Mouse (Mus musculus): ENCODE results near the gene Clcf1. TPM values are rescaled to one million over a fixed set of nuclear protein-coding genes. Genes with fewer than 3 reads are reported as not detected.
"Not testable (repeated sequence)": the region's sequence is repeated elsewhere in the genome, so short reads cannot be mapped to it uniquely, and the experiment has no call there.

Clcf1 gene
- polyA plus RNA-seq, 1 experiment from 2014 or later: 8.6 TPM

DNA sequence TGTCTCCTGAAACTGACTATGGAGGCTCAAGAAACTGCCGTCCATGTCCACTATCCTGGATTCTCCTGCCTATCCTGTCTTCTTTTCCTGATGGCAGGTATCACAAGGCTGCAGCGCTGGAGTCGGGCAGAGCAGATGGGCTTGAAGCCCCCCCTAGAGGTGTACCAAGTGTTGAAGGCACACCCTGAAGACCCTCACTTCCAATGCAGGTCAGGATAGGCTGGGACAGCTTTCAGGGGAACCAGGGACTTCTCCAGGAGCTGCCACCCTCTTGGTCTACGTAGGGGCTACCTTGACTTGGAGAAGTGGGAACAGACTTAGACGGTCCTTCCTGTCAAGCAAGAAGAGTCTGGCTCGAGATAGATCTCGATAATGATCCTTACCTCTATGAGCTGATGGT, 18.6 kb downstream of the Clcf1 start:
- peak overlapping the region; percentile 61; the same call in 1 of the 2 replicates for H3K4me3 ChIP-seq (replicated peaks)

DNA sequence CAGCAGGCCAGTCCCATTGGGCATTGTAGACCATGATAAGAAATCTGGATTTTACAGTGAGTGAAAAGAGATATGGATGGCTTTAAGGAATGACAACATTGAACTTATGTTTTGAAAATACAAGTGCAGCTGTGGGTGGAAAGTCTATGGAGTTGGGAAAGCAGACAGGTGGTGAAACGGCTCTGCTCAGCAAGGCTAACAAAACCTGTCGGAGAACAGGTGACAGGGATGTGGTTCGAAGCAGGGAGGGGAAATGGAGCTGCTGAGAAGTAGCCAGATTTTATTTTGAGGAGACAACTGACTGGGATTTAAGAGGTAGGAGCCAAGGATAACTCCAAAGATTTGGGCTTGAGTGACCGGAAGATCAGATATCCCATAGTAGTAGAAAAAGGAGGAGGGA, 20.5 kb downstream of the Clcf1 start:
- Histone ChIP-seq H3K9me3 (no peaks in the 10 kb centered on the region), H3K4me2 (no peak overlapping the region), H3K36me3 (no peaks in the 10 kb centered on the region), H3K4me3 (replicated peaks) (no peak overlapping the region), H3K4me1 (replicated peaks) (peaks cover 21% of the 10 kb centered on the region), H3K27ac (no peak overlapping the region), H3K9ac (replicated peaks) (no peak overlapping the region), H3K27me3 (peaks cover 12% of the 10 kb centered on the region)
- no peak for ATAC-seq (ENCODE audit: insufficient number of reproducible peaks, insufficient read depth, low FRiP score, low TSS enrichment, low read depth)
- WGBS: 70% methylated on average over 4 of the region's 4 CpGs

More for the DNA sequence above, 18.6 kb downstream of the Clcf1 start:
- no peak overlapping the region for H3K27ac ChIP-seq
- ATAC-seq (ENCODE audit: insufficient number of reproducible peaks, insufficient read depth, low FRiP score, low TSS enrichment, low read depth): no peak
- peaks cover 26% of the 10 kb centered on the region for H3K4me1 ChIP-seq (replicated peaks)
- no peaks in the 10 kb centered on the region for H3K36me3 ChIP-seq
- H3K9me3 ChIP-seq: no peaks in the 10 kb centered on the region
- H3K9ac ChIP-seq (replicated peaks): no peak overlapping the region
- no peak overlapping the region for H3K4me2 ChIP-seq
- 76% methylated on average over 7 of the region's 7 CpGs for WGBS
- H3K27me3 ChIP-seq: peaks cover 21% of the 10 kb centered on the region

DNA sequence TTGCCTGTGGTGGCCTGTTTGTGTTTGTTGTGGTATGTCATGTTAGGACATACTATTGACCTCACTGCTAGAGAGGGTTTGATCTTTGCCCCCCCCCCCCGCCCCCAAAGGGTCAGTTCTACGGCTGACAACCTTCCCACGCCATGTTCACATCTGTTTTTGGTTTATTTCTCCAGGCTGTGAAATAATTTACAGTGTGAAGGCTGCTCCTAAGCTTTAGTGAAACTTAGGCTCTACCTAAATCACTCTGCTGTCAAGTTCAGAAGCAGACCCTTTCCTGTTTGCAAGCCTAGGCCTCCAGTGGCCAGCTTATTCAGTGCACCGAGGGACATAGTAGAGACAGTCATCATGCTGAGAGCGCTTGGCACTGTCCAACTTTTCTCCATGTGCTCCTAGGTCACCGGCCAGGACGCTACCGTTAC, 26.2 kb downstream of the Clcf1 start:
- WGBS: 20% methylated on average over 8 of the region's 8 CpGs
- Histone ChIP-seq H3K4me3 (replicated peaks) (no peak overlapping the region), H3K4me2 (no peak overlapping the region), H3K4me1 (replicated peaks) (peaks cover 18% of the 10 kb centered on the region), H3K9ac (replicated peaks) (no peak overlapping the region; the same call in 1 of the 2 replicates), H3K9me3 (no peaks in the 10 kb centered on the region), H3K36me3 (no peaks in the 10 kb centered on the region), H3K27me3 (0 out of 2 replicates have a peak, but pooled peaks cover 10% of the 10 kb centered on the region), H3K27ac (0 out of 2 replicates have a peak overlapping the region, but pooled peaks have one; percentile 29)
- no peak for ATAC-seq (ENCODE audit: insufficient number of reproducible peaks, insufficient read depth, low FRiP score, low TSS enrichment, low read depth)

DNA sequence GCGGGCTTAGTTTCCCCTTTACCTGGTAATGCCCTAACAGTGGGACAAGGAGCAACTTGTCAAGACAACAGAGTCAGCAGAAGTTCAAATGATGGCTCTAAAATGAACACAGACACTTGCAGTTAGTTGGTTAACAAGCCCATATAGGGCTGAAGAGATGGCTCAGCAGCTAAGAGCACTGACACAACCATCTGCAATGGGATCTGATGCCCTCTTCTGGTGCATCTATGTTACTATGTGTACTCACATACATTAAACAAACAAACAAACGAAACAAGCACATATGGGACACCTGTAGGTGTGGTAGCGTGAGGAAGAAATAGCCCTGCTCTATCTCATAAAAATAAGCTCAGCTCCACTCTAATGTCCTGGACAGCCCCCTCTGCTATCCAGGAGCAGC, 28.4 kb downstream of the Clcf1 start:
- WGBS: 59% methylated on average over 3 of the region's 3 CpGs
- H3K4me1 ChIP-seq (replicated peaks): peaks cover 11% of the 10 kb centered on the region
- H3K4me2 ChIP-seq: no peak overlapping the region
- no peak overlapping the region for H3K9ac ChIP-seq (replicated peaks)
- ATAC-seq (ENCODE audit: insufficient number of reproducible peaks, insufficient read depth, low FRiP score, low TSS enrichment, low read depth): no peak
- H3K4me3 ChIP-seq (replicated peaks): no peak overlapping the region
- H3K9me3 ChIP-seq: no peaks in the 10 kb centered on the region
- H3K27ac ChIP-seq: no peak overlapping the region
- 0 out of 2 replicates have a peak, but pooled peaks cover 10% of the 10 kb centered on the region for H3K27me3 ChIP-seq
- H3K36me3 ChIP-seq: no peaks in the 10 kb centered on the region

GRCm38 (mm10) chr19:4244775-4245174, 30.7 kb downstream of the Clcf1 start:
- 84% methylated on average over 6 of the region's 6 CpGs for WGBS
- Histone ChIP-seq H3K36me3 (no peaks in the 10 kb centered on the region), H3K9ac (replicated peaks) (no peak overlapping the region), H3K4me3 (replicated peaks) (no peak overlapping the region), H3K27ac (no peak overlapping the region), H3K9me3 (no peaks in the 10 kb centered on the region), H3K4me1 (replicated peaks) (peaks cover 10% of the 10 kb centered on the region), H3K4me2 (no peak overlapping the region), H3K27me3 (0 out of 2 replicates have a peak, but pooled peaks cover 10% of the 10 kb centered on the region)
- no peak for ATAC-seq (ENCODE audit: insufficient number of reproducible peaks, insufficient read depth, low FRiP score, low TSS enrichment, low read depth)

- no peak overlapping the region for H3K27ac ChIP-seq
- no peaks in the 10 kb centered on the region for H3K4me1 ChIP-seq (replicated peaks)
- WGBS: 45% methylated on average over 1 of the region's 1 CpGs
- H3K27me3 ChIP-seq: 0 out of 2 replicates have a peak, but pooled peaks cover 7% of the 10 kb centered on the region
- H3K9ac ChIP-seq (replicated peaks): no peak overlapping the region
- H3K36me3 ChIP-seq: no peaks in the 10 kb centered on the region
- ATAC-seq (ENCODE audit: insufficient number of reproducible peaks, insufficient read depth, low FRiP score, low TSS enrichment, low read depth): no peak
- H3K4me3 ChIP-seq (replicated peaks): no peak overlapping the region
- H3K4me2 ChIP-seq: no peak overlapping the region
- no peaks in the 10 kb centered on the region for H3K9me3 ChIP-seq
Observed at GRCm38 (mm10) chr19:4247010-4247409, 33.0 kb downstream of the Clcf1 start.

- not testable (repeated sequence) for H3K9ac ChIP-seq (replicated peaks); H3K36me3 ChIP-seq; H3K4me3 ChIP-seq (replicated peaks); H3K4me2 ChIP-seq; H3K4me1 ChIP-seq (replicated peaks); ATAC-seq (ENCODE audit: insufficient number of reproducible peaks, insufficient read depth, low FRiP score, low TSS enrichment, low read depth); H3K27ac ChIP-seq; H3K9me3 ChIP-seq; H3K27me3 ChIP-seq
- WGBS: 63% methylated on average over 1 of the region's 1 CpGs
Observed at GRCm38 (mm10) chr19:4248683-4249082, 34.6 kb downstream of the Clcf1 start.

DNA sequence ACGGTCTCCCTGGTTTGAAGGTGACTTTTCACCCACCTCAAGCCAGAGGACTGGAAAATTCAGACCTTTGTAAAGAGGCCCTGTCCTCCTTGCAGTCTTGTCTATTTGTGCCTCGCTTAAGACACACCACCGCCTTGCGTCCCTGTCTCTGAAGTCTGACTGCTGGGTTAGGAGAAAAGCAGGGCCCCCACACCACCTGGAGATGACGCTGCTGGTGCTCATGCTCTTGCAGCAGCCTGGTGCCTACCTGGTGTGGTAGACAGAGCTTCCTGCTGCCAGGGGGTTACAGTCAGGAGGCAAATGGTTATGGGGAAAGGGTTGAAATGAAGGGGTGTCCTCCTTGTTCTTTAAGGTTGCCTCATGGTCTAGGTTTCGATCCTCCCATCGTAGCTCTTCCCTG, 40.2 kb downstream of the Clcf1 start:
- H3K4me2 ChIP-seq: no peak overlapping the region
- H3K27me3 ChIP-seq: no peaks in the 10 kb centered on the region
- H3K9ac ChIP-seq (replicated peaks): no peak overlapping the region
- H3K27ac ChIP-seq: no peak overlapping the region
- H3K4me3 ChIP-seq (replicated peaks): no peak overlapping the region
- no peaks in the 10 kb centered on the region for H3K36me3 ChIP-seq
- H3K4me1 ChIP-seq (replicated peaks): peaks cover 8% of the 10 kb centered on the region; the same call in 1 of the 2 replicates
- WGBS: 87% methylated on average over 7 of the region's 7 CpGs
- no peak for ATAC-seq (ENCODE audit: insufficient number of reproducible peaks, insufficient read depth, low FRiP score, low TSS enrichment, low read depth)
- H3K9me3 ChIP-seq: peaks cover 3% of the 10 kb centered on the region; the same call in 1 of the 2 replicates

- no peak for ATAC-seq (ENCODE audit: insufficient number of reproducible peaks, insufficient read depth, low FRiP score, low TSS enrichment, low read depth)
- WGBS: 77% methylated on average over 11 of the region's 11 CpGs
- Histone ChIP-seq H3K9ac (replicated peaks) (no peak overlapping the region), H3K27me3 (no peaks in the 10 kb centered on the region), H3K4me3 (replicated peaks) (no peak overlapping the region), H3K4me2 (no peak overlapping the region), H3K27ac (no peak overlapping the region), H3K36me3 (no peaks in the 10 kb centered on the region), H3K4me1 (replicated peaks) (peaks cover 8% of the 10 kb centered on the region; the same call in 1 of the 2 replicates), H3K9me3 (peaks cover 3% of the 10 kb centered on the region; the same call in 1 of the 2 replicates)
Observed at GRCm38 (mm10) chr19:4255583-4256162, 41.6 kb downstream of the Clcf1 start.

- peak; percentile 90 for ATAC-seq (ENCODE audit: insufficient number of reproducible peaks, insufficient read depth, low FRiP score, low TSS enrichment, low read depth)
- no peak overlapping the region for H3K27ac ChIP-seq
- WGBS: under 1% methylated on average over 41 of the region's 41 CpGs
Observed at GRCm38 (mm10) chr19:4257216-4257896, 43.3 kb downstream of the Clcf1 start.

GRCm38 (mm10) chr19:4257897-4258252, 43.8 kb downstream of the Clcf1 start:
- 18% methylated on average over 12 of the region's 12 CpGs for WGBS
- peaks cover 8% of the 10 kb centered on the region; the same call in 1 of the 2 replicates for H3K4me1 ChIP-seq (replicated peaks)

More at GRCm38 (mm10) chr19:4257216-4257896, 43.3 kb downstream of the Clcf1 start:
- Histone ChIP-seq H3K4me2 (peak overlapping the region; percentile 92), H3K4me3 (replicated peaks) (peak overlapping the region; percentile 61), H3K36me3 (no peaks in the 10 kb centered on the region), H3K27me3 (no peaks in the 10 kb centered on the region), H3K9ac (replicated peaks) (peak overlapping the region; percentile 66), H3K9me3 (peaks cover 3% of the 10 kb centered on the region; the same call in 1 of the 2 replicates), H3K4me1 (replicated peaks) (peaks cover 8% of the 10 kb centered on the region; the same call in 1 of the 2 replicates)

More at GRCm38 (mm10) chr19:4257897-4258252, 43.8 kb downstream of the Clcf1 start:
- H3K9ac ChIP-seq (replicated peaks): peak overlapping the region; percentile 66
- no peak overlapping the region for H3K27ac ChIP-seq
- no peaks in the 10 kb centered on the region for H3K27me3 ChIP-seq
- H3K4me3 ChIP-seq (replicated peaks): peak overlapping the region; percentile 61
- H3K9me3 ChIP-seq: peaks cover 3% of the 10 kb centered on the region; the same call in 1 of the 2 replicates
- H3K36me3 ChIP-seq: no peaks in the 10 kb centered on the region
- peak overlapping the region; percentile 92 for H3K4me2 ChIP-seq
- ATAC-seq (ENCODE audit: insufficient number of reproducible peaks, insufficient read depth, low FRiP score, low TSS enrichment, low read depth): peak; percentile 41; the same call in 1 of the 2 replicates
